Mouse (Mus musculus) erythroblast, embryonic 14.5 days (primary cell): ENCODE measurements around the gene Ush2a.

ENCODE experiments used
- GATA1 ChIP-seq: IDR thresholded peaks from 2 replicates; pipeline ENCODE4 v1.6.1; 2012; ENCODE audit warnings: low read length, inconsistent platforms, mixed read lengths
- TAL1 ChIP-seq: IDR thresholded peaks from 3 replicates; pipeline ENCODE4 v1.6.1; 2012; ENCODE audit warnings: low read length, inconsistent platforms, mixed read lengths

- no peak for TF ChIP-seq GATA1
- TF ChIP-seq TAL1 = no peak
Measured at GRCm38 (mm10) chr1:188347762-188348161, 85.9 kb downstream of the Ush2a start.
